Mouse (Mus musculus): ENCODE measurements at regions not wholly inside any gene's neighbourhood (a gene's known extent, or its start where the extent isn't known, plus 50 kb on each side); places are given as distances from the start of the nearest gene placed in this dataset.

DNA sequence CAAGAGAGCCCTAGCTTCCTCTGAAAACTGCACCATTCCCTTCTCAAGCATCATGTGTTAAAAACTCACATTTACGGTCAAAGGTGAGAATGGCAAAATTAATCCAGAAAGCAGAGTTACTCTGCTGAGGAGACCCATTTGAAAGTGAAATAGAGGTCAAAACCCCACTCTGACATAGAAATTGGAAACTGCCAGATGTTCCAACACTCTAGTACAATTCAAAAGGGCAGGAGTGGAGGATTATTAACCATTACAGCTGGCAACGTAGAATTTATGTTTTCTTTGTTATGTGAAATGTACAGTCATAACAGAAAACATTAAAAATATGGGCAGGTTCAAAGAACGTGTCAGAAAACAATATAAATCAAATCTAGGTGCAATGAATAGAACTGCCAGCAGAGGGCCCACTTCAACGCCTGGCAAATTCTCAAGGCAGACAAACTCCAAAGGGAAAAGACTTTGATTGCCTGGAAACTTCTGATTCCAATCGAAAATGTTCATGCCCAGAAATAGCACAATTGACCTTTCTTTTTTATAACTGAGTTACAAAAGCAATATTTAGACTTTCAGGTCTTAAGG is 54.2 kb upstream of the Rfpl4b start:
- no peak for DNase-seq (ENCODE audit: low spot score)

DNA sequence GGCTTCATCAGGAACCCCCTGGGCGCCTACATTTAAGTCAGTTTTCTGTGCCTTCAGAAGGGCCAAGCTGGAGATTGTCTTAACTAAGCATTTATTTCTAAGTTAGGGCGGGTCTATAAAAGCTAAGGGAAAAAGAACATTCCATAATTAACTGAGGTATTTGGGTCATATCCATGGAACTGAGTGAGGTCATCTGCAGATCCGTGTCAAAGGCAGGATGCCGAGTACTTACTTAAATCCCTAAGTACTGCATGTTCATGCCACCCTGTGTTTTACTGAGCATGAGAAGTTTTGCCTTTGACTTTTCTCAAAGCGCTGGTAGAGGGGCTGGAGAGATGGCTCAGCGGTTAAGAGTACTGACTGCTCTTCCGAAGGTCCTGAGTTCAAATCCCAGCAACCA is 57.7 kb upstream of the Rfpl4b start:
- DNase-seq (ENCODE audit: low spot score): no peak

DNA sequence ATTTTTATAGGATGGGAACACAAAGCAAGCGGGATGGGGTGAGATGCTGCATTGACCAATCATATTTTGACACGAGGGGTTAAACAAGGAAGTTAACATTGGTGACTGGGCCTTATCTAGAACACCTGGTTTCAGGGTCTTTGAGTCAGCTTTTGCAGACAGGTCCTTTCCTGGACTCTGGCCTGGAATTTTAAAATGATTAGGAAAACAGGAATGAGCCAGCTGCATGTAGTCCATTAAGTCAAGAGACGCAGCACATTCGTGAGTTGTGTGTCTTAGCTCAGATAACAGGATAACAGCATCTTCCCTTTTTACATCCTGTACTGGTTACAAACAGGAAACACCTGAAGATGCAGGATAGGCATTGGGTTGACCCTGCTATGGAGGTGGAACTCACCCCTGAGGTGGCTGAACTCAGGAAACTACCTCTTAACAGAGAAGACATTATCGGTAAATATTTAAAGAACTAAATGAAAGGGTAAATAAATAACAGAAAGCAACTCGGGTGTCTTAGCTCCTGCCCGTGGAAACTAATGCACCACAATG is 59.1 kb upstream of the Rfpl4b start:
- no peak for DNase-seq (ENCODE audit: low spot score)

DNA sequence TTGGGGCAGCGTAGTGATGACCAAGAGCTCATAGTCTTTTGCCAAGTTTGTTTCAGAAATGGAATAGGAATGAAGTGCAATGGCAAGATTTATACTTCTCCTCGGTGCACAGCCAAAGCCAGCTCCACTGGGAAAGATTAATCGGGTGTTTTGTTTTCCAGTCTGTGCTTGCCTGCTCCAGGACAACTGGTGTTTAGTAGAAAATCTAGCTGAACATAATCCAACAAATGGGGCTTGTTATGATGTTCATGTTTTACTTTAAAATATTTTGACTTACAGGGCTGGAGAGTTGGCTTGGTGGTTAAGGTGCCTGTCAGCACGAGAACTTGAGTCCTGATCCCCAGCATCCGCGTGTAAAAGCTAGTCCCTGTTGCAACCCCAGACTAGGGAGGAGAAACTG is 60.6 kb upstream of the Rfpl4b start:
- DNase-seq (ENCODE audit: low spot score): no peak

DNA sequence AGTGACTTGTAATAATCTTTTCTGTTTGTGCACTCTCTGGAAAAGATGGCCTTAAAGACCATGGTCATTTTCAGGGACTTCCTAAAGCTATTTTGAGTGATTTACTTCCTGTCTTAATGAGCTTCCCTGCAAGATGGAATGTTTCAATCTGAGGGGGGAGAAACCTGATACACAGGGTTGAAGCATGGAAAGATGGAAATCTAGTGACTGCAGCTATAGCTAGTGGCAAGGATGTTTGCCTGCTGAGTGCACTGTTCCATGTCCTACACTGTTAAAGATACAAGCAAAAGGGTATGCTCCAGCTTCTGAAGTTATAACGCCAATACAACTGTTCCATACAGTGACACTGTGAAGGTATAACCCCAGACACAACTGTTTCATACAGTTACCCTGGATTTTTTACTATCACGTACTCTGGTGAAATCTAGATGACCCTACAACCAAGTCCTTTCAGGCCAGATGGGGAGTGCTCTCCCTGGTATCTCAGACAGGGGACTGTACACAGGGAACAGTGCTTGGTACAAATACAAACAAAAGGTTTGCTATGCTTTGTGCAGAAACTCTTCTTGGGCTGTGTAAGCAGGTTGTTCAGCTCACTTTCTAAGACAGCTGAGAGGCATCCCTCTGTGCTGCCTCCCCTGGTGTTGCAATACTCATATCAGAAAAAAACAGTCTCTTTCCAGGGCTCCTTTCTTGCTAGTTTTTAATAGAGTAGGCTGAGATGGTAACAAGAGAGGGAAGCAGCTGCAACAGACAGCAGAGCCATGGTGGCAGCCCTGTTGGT is 62.4 kb upstream of the Rfpl4b start:
- DNase-seq (ENCODE audit: low spot score): no peak

DNA sequence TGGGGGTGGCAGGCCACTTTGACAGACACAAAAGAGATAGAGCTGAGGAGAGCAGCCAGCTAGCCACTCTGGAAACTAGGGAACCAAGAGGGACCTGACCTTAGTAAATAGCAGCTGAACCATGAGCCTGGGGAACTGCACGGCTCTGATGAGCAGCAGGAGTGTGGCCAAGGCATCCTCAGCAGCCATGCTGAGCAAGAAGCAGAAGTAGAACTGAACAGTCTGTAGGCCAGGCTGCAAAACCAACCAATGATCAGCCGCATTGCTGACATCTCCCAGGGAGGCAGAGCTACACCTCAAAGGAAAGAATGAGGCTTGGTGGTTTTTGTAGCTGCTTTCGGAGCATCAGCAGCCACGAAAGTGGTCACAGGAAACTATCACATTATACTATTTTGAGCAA is 63.1 kb upstream of the Rfpl4b start:
- DNase-seq (ENCODE audit: low spot score): no peak

DNA sequence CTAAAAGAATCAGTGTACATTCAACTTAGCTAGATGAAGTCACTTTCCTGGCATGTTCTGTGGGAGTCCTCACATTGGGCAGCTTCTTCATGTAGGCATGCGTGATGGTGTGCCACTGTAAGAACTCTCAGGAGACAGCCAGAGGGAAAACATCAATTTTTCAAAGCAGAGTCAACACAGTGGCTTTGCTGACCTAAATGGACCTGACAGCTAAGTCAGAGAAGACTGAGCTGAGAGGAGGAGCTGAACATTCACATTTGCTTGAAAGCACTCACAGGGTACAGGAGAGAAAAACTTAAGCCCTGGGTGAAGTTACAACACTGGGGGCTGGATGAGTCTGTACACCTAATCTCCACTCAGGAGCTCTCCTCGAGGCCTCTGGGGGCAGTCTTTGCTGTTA is 64.9 kb upstream of the Rfpl4b start:
- no peak for DNase-seq (ENCODE audit: low spot score)

DNA sequence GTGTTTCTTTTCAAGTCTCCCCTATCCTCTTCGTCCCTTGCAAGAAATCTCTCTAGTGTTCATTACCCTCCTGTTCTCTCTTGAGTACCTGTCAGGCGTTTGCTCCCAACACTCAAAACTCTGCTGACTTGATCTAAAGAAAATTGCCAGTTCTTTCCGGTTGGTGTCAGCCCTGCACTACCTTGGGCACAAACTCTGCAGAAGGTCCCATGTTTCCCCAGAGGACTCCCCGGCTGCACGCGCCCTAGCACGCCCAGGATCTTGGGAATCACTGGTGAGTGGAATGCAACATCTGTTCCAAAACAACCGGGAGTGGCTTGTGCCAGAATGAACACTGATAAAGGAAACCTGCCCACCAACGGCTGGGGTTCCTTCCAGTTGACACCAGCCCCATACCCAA is 66.3 kb upstream of the Rfpl4b start:
- DNase-seq (ENCODE audit: low spot score): no peak

DNA sequence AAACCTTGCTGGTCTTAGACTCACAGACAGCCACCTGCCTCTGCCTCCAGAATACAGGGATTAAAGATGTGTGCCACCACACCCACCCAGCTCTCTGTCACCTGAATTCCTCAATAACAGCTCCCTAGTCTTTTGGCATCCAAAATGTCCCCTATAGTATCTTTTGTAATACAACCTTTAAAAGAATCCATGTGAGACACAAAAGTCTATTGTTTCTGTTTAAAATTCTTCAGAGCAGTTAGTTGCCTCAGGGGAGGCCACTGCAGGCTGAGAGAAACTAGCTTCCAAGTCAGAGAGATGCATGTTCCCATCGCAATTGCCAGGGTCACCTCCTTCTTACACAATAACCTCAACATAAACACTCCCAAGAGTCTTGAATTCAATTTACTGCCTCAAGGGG is 70.6 kb upstream of the Lama4 start:
- DNase-seq (ENCODE audit: low spot score): no peak

DNA sequence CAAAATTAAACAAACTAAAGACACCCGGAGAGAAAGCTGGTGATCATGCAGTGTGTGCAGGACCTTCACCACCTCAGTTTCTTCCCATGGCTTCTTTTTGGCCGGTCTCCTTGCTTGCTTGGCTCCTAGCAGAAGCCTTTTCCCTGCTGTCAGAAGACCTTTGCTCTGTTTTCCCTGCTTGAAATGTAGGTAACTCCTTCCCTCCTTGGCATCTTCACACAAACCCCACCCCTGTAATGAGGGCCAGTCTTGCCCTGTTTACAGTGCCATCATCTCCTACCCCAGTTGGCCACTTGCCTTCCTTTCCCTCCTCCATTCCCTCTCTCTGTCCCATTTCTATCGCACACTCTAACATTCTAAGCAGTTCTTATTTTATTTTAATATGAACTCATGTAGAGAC is 69.7 kb upstream of the Lama4 start:
- DNase-seq (ENCODE audit: low spot score): no peak

DNA sequence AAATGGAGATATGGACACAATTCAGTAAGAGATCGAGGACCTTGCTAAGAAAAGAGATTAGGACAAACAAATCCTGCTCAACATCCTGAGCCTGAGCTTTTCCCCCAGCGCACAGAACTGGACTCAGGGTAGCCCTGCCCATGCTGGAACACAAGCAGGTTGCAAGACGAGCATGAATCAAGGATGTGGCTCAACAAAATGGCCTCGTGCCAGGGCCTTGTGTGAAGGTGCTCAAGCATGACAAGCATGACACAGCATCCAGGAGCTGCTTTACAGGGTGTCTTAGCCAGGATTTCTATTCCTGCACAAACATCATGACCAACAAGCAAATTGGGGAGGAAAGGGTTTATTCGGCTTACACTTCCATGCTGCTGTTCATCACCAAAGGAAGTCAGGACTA is 67.7 kb upstream of the Lama4 start:
- DNase-seq (ENCODE audit: low spot score): no peak

DNA sequence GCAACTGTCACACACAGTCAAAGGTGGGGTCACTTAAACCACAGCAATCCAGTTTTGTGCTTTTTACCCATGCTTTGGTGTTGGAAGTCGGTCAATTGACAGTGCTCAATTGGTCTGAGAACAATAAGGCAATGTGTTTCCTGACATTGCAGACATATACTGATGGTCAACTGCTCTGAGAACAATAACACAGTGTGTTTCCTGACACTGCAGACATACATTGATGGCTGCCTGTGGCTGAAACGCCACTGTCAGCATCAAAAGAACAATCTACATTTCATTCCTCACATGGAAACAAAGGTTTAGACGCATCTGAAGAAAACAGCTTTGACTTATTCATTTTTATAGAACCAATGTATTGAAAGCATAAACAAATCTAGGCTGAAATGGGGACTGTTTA is 59.2 kb upstream of the Lama4 start:
- no peak for DNase-seq (ENCODE audit: low spot score)

DNA sequence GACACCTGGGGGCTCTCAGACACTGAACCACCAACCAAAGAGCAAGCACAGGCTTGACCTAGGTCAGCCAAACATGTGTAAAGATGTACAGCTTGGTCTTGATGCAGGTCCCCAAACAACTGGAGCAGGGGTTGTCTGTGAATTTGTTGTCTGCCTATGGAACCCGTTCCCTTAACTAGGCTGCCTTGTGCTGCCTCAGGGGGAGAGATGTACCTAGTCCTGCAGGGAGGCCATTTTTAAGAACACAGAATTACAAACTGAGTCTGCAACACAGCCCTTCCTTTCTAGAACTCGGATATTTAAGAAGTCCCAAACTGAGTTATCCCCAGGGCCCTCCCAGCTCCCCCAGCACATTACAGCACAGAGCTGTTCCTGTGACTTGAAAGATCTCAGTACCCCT is 57.5 kb upstream of the Lama4 start:
- no peak for DNase-seq (ENCODE audit: low spot score)

DNA sequence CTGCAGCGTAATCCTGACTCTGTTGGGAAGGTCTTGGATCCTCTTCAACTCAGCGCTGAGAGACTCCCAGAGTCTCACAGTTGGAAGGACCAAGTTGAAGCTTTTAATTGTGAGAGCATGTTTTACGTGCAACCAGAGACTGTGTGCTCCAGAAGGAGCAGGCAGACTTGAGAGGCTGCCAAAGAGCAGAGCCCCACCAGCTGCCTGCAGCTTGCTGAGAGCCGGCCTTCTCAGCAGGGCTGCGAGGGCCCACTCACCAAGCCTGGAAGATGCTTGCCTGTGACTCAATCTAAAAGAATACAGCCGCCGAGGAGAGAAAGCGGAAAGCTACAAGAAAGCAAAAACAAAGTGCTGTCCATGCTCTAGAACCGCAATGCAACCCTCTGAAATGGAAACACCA is 57.0 kb upstream of the Lama4 start:
- peak; percentile 15 for DNase-seq (ENCODE audit: low spot score)

DNA sequence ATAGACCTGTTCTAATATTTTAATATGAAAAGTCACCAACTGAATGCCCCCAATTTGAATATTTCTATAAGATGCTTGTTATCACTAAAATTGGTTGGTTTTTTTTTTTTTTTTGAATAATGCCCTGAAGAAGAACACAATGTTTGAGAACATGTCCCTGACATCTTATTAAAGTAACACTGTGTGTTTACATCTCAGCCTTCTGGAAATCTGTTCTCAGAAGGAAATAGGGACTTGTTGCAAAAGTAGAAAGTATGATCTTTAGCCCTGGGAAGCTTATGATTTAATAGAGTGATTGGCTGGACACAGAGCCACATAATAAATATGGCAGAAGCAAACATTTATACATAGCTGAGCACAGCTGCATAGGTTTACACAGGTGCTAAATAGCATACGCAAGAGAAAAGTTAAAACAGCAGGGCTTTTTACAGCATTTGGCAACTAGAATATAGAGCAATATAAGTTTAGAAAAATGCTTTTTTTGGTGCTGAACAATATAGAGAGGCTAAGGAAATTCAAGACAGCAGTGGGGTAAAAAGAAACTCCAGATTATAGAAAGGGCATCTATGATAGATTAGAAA is 56.1 kb upstream of the Lama4 start:
- DNase-seq (ENCODE audit: low spot score): no peak

DNA sequence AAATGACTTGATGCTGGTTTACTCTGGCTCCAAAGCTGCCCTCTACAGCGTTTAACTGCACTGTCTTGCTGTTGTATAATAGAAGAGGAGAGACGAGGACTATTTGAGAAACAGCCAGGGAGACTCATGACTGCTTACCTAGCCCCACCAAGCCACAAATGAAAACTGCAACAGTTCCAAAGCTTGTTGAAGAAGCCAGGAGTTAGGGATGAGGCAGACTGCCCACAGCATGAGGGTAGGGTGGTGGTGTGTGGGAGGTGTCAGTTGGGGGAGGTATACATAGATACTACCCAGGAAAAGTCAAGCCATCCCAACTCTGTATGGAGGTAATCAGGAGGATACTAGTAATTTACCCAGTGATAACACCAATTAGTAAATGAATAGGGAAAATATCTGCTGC is 55.5 kb upstream of the Lama4 start:
- DNase-seq (ENCODE audit: low spot score): no peak

DNA sequence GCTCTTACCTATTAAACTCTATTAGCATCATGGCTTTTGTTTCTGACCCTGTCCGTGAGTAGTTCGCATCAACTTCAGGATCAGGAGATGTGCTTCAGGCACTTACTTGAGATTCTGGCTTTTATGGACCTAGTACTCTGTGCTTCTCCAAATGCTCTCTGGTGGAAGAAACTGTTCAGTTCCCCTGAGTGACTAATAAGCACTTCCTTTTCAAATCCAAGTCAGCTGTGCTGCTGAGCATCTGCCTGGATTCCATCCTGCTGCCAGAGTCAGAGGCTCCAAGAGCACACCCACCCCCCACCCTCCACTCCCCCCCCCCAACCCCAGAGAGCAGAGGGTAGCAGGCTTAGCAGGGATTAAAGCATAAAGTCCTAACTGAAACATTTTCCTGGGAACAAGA is 52.3 kb upstream of the Lama4 start:
- no peak for DNase-seq (ENCODE audit: low spot score)

Measured in ovary, postnatal 10 days (tissue).